Mouse (Mus musculus) liver, embryonic 14.5 days (tissue): ENCODE data around the gene Ndufb8.

ENCODE experiments used
- CTCF ChIP-seq: IDR thresholded peaks from 2 replicates; pipeline ENCODE4 v1.5.1; 2016; ENCODE audit warnings: antibody characterized with exemption, low read depth, control low read depth
- EP300 ChIP-seq: IDR thresholded peaks from 2 replicates; pipeline ENCODE4 v1.6.1; 2016; ENCODE audit warnings: antibody characterized with exemption, low read depth

- TF ChIP-seq CTCF (no peak), EP300 (no peak)
These were observed 10.9 kb downstream of the Ndufb8 start for GRCm38 (mm10) chr19:44544372-44544771.
